Mouse (Mus musculus): ENCODE measurements at regions not wholly inside any gene's neighbourhood (a gene's known extent, or its start where the extent isn't known, plus 50 kb on each side); places are given as distances from the start of the nearest gene placed in this dataset.

GRCm38 (mm10) chr4:152724741-152725140, 247.1 kb upstream of the Kcnab2 start:
- TF ChIP-seq CTCF (IDR thresholded peaks at IDR 0.05; ENCODE audit: control insufficient read depth, insufficient read depth, low read length), result no peak
- no peak for TF ChIP-seq POLR2A (IDR thresholded peaks at IDR 0.05; ENCODE audit: borderline replicate concordance, control insufficient read depth, low read depth, low read length)
